Mouse (Mus musculus) hindbrain, embryonic 10.5 days (tissue): ENCODE measurements around the gene Agr2. TPM values are rescaled to one million over a fixed set of nuclear protein-coding genes. Genes with fewer than 3 reads are reported as not detected.

Experiments
- DNase-seq: peaks from one replicate; pipeline ENCODE4 v3.0.0-alpha.2; 2017; ENCODE audit warnings: low spot score
- H3K27ac ChIP-seq: fragments of 300-500 bp; sonication (generic); 2 replicates; pipeline ENCODE4 v1.5.1; 2016; ENCODE audit warnings: mild to moderate bottlenecking, moderate library complexity
- H3K27me3 ChIP-seq: fragments of 300-500 bp; sonication (generic); 2 replicates; pipeline ENCODE4 v1.6.1; 2016; ENCODE audit warnings: mild to moderate bottlenecking; ENCODE audit not compliant: poor library complexity, insufficient read depth, severe bottlenecking
- H3K36me3 ChIP-seq: fragments of 300-500 bp; sonication (generic); 2 replicates; pipeline ENCODE4 v1.6.1; 2016; ENCODE audit warnings: mild to moderate bottlenecking, moderate library complexity
- H3K4me1 ChIP-seq: fragments of 300-500 bp; sonication (generic); replicated peaks from 2 replicates; pipeline ENCODE4 v1.6.1; 2016; ENCODE audit warnings: mild to moderate bottlenecking
- H3K4me3 ChIP-seq: fragments of 300-500 bp; sonication (generic); 2 replicates; pipeline ENCODE4 v1.5.1; 2016; ENCODE audit warnings: mild to moderate bottlenecking, moderate library complexity
- H3K9me3 ChIP-seq: fragments of 300-500 bp; sonication (generic); 2 replicates; pipeline ENCODE4 v1.6.1; 2016; ENCODE audit warnings: mild to moderate bottlenecking, moderate library complexity
- WGBS: fragments of 180-500 bp; shearing (Covaris S2); methylation state at CpG from one replicate; pipeline ENCODE4 v1.1.7; 2016; 5-methylcytosine and 5-hydroxymethylcytosine counted together
- polyA plus RNA-seq: library from polyadenylated mRNA; unstranded; fragments of >200 nt; fragmentation: Nextera tagmentation; extraction: Ambion mirVana; gene quantifications from 2 replicates; pipeline ENCODE4 v1.2.1, GENCODE M21; 2016

The Agr2 gene
- polyA plus RNA-seq, 1 experiment from 2014 or later = not detected

DNA sequence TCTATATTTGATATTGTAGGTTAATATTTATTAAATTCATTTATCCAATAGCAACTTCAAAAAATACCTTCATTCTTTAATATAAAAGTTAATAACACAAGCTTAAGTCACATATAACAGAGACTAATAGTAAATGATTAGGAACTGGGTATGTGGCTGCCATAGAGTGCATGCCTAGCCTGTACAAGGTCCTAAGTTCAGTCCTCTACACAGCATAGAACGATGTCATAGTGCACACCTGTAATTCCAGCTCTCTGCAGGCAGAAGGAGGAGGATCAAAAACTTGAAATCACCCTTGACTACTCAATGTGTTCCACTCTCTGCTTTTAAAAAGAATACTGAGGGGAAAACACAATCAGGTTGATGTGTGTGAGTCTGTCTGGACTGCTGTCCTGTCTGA lies 57.6 kb downstream of the Agr2 start:
- 71% methylated on average over 1 of the region's 1 CpGs for WGBS
- Histone ChIP-seq H3K27ac (no peak overlapping the region), H3K4me1 (no peaks in the 10 kb centered on the region), H3K9me3 (no peaks in the 10 kb centered on the region), H3K36me3 (no peaks in the 10 kb centered on the region), H3K27me3 (no peaks in the 10 kb centered on the region), H3K4me3 (no peak overlapping the region)
- DNase-seq = no peak

Other genes with a start within 250 kb of the Agr2 start
- gene Agr3, start 67.3 kb upstream of the Agr2 start, polyA plus RNA-seq = not detected in 2 replicates
- 172 and 204 TPM in 2 replicates for gene Tspan13, start 49.6 kb downstream of the Agr2 start, polyA plus RNA-seq
- 20.5 and 23.3 TPM in 2 replicates for gene Ankmy2, start 164.2 kb downstream of the Agr2 start, polyA plus RNA-seq
- 258 and 260 TPM in 2 replicates for gene Bzw2, start 165.2 kb downstream of the Agr2 start, polyA plus RNA-seq